Mouse (Mus musculus): Measurements from ENCODE around the gene Pnmal1. TPM values are rescaled to one million over a fixed set of nuclear protein-coding genes. Genes with fewer than 3 reads are reported as not detected.

Gene Pnmal1
- polyA plus RNA-seq, 1 experiment from 2014 or later: 2.9 TPM

DNA sequence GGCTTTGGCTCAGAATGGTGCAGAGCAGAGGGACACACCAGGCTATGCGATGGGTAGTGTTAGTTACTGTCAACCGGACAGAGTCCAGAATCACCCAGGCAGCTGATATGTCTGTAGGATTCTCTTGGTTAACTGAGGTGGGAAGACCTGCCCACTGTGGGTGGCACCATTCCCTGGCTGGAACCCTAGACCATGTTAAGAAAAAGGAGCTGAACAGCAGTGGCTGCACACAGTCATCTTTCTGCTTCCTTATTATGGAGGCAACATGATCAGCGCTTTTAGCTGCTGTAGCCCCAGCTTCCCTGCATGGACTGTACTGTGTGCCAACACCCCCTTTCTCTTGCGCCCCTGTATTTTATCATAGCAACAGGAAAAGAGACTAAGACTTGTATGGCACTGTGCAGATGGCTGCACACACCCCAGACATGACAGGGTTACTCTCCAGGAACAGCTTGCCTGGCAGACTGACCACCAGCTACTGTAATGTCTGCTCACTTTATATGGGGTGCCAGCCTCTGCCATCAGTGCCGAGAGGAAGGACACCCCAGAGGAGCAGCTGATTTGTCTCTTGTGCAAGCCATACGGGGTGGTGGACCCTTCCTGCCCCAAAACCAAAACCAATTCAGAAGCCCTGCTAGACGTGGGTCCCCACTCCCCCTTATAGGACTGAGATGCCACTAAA, 52.6 kb downstream of the Pnmal1 start:
- no peaks in the 10 kb centered on the region for H3K9me3 ChIP-seq
- no peak overlapping the region for H3K27ac ChIP-seq
- no peak overlapping the region for H3K9ac ChIP-seq
- 91% methylated on average over 7 of the region's 7 CpGs for WGBS
- no peak for ATAC-seq (ENCODE audit: insufficient read depth, low FRiP score, low read depth)
- H3K4me2 ChIP-seq: no peak overlapping the region
- H3K4me3 ChIP-seq (replicated peaks): no peak overlapping the region
- H3K4me1 ChIP-seq: peaks cover 8% of the 10 kb centered on the region; the same call in 1 of the 2 replicates
- H3K36me3 ChIP-seq: peaks cover 64% of the 10 kb centered on the region
- no peaks in the 10 kb centered on the region for H3K27me3 ChIP-seq (replicated peaks)

Other genes starting within 250 kb of the Pnmal1 start
- gene Ceacam9, start 237.8 kb upstream of the Pnmal1 start, polyA plus RNA-seq (2015; fragmentation: Nextera tagmentation; extraction: Ambion mirVana): not detected in 2 replicates
- gene Ap2s1, start 221.3 kb upstream of the Pnmal1 start, polyA plus RNA-seq (2015; fragmentation: Nextera tagmentation; extraction: Ambion mirVana): 251 and 272 TPM in 2 replicates
- gene Slc1a5, start 178.3 kb upstream of the Pnmal1 start, polyA plus RNA-seq (2015; fragmentation: Nextera tagmentation; extraction: Ambion mirVana): 64.2 and 66.3 TPM in 2 replicates
- 87.2 and 89.4 TPM in 2 replicates for gene Strn4, start 143.8 kb upstream of the Pnmal1 start, polyA plus RNA-seq (2015; fragmentation: Nextera tagmentation; extraction: Ambion mirVana)
- gene Fkrp, start 142.9 kb upstream of the Pnmal1 start, polyA plus RNA-seq (2015; fragmentation: Nextera tagmentation; extraction: Ambion mirVana): 28.4 and 29.1 TPM in 2 replicates
- gene Prkd2, start 116.8 kb upstream of the Pnmal1 start, polyA plus RNA-seq (2015; fragmentation: Nextera tagmentation; extraction: Ambion mirVana): 11.6 and 12.2 TPM in 2 replicates
- gene Dact3, start 84.4 kb upstream of the Pnmal1 start, polyA plus RNA-seq (2015; fragmentation: Nextera tagmentation; extraction: Ambion mirVana): 3.9 and 4.6 TPM in 2 replicates
- 8.9 and 9.8 TPM in 2 replicates for gene Gng8, start 67.9 kb upstream of the Pnmal1 start, polyA plus RNA-seq (2015; fragmentation: Nextera tagmentation; extraction: Ambion mirVana)
- 2.4 and 2.5 TPM in 2 replicates for gene Ptgir, start 53.2 kb upstream of the Pnmal1 start, polyA plus RNA-seq (2015; fragmentation: Nextera tagmentation; extraction: Ambion mirVana)
- 101 and 113 TPM in 2 replicates for gene Calm3, start 35.6 kb upstream of the Pnmal1 start, polyA plus RNA-seq (2015; fragmentation: Nextera tagmentation; extraction: Ambion mirVana)
- gene Pnmal2, start 15.0 kb upstream of the Pnmal1 start, polyA plus RNA-seq (2015; fragmentation: Nextera tagmentation; extraction: Ambion mirVana): 10.2 and 12.7 TPM in 2 replicates
- 0.31 and 0.34 TPM in 2 replicates for gene Gm42372, start 23.4 kb downstream of the Pnmal1 start, polyA plus RNA-seq (2015; fragmentation: Nextera tagmentation; extraction: Ambion mirVana)
- gene Ccdc8, start 33.0 kb downstream of the Pnmal1 start, polyA plus RNA-seq (2015; fragmentation: Nextera tagmentation; extraction: Ambion mirVana): 29.4 and 33.3 TPM in 2 replicates
- gene Ppp5c, start 68.2 kb downstream of the Pnmal1 start, polyA plus RNA-seq (2015; fragmentation: Nextera tagmentation; extraction: Ambion mirVana): 92.9 and 95.7 TPM in 2 replicates
- gene Hif3a, start 102.7 kb downstream of the Pnmal1 start, polyA plus RNA-seq (2015; fragmentation: Nextera tagmentation; extraction: Ambion mirVana): 47.3 and 54.9 TPM in 2 replicates
- gene Psg16, start 114.4 kb downstream of the Pnmal1 start, polyA plus RNA-seq (2015; fragmentation: Nextera tagmentation; extraction: Ambion mirVana): 0.30 and 0.63 TPM in 2 replicates
- 0.04 TPM in 1 of 2 replicates, not detected in the other for gene Ceacam3, start 190.6 kb downstream of the Pnmal1 start, polyA plus RNA-seq (2015; fragmentation: Nextera tagmentation; extraction: Ambion mirVana)
- not detected in 2 replicates for gene Psg29, start 243.8 kb downstream of the Pnmal1 start, polyA plus RNA-seq (2015; fragmentation: Nextera tagmentation; extraction: Ambion mirVana)

Data from stomach, embryonic 15.5 days (tissue).